Mouse (Mus musculus): ENCODE results near the gene Urm1. TPM values are rescaled to one million over a fixed set of nuclear protein-coding genes. Genes with fewer than 3 reads are reported as not detected.

Urm1 gene
- polyA plus RNA-seq, 1 experiment from 2014 or later = 23.8 TPM

DNA sequence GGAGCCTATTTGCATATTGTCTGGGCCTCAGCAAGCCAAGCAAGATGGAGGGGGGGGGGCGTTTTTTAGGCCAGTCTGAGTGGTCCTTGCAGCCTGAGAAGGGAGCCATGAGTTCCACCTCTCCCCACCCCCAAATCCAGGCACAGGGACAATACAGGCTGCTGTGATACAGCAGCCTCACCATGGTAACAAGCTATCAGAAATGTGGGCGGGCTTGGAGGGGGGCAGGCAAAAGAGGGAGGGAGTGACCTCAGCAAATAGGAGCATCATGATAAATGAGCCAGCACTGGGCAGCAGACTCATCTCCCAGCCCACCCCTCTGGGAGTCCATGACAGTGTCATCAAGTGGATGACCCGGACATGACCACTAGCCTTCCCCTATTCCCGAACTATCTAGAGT lies 19.6 kb downstream of the Urm1 start:
- no peak for ATAC-seq
- Histone ChIP-seq H3K9ac (no peak overlapping the region), H3K27me3 (replicated peaks) (peaks cover 16% of the 10 kb centered on the region), H3K27ac (no peak overlapping the region), H3K9me3 (no peaks in the 10 kb centered on the region), H3K4me2 (replicated peaks) (no peak overlapping the region), H3K36me3 (peaks cover 39% of the 10 kb centered on the region), H3K4me1 (replicated peaks) (no peaks in the 10 kb centered on the region), H3K4me3 (replicated peaks) (no peak overlapping the region)
- WGBS = 46% methylated on average over 4 of the region's 4 CpGs

DNA sequence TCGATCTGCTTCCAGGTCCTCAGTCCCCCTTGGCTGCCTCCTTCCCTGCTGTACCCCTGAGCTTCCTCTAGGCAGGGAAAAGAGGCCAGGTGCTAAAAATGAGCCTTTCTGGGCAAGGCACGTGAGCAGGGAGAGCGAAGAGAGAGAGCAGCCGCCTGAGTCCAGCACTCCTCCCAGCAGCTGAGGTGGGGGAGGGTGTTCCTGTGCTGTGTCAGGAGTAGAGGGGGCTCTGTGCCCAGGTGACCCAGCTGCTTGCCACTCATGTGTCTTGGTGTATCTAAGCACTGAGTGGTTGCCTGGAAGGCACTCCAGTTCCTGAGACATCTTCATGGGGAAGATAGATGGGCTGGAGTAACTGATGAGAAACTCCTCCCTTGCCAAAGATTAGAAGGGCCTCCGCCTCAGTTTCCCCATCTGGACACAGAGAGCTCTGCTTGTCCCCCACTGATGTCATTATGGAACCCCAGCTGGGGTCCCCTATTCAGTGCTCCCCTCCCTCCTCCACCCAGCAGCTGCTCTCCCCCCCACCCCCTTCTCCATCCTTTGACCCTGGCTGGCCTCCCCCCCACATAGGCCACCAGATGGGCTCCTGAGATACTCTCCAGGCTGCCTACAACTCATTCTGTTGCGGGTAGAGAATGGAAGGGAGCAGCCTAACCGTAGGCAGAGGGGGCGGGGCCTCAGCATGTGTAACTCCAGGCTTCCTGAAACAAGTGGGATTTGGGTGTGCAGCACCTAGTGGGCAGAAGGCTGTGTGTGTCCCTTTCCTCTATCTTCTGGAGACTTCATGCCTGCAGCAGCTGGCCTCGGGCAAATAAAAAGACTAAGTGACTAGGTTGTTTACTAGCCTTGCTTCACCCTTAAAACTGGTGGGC lies 23.6 kb downstream of the Urm1 start:
- no peak overlapping the region for H3K9ac ChIP-seq
- H3K4me1 ChIP-seq (replicated peaks) = peaks cover 10% of the 10 kb centered on the region
- no peak overlapping the region for H3K4me3 ChIP-seq (replicated peaks)
- no peak for ATAC-seq
- peaks cover 44% of the 10 kb centered on the region for H3K27me3 ChIP-seq (replicated peaks)
- 71% methylated on average over 9 of the region's 9 CpGs for WGBS
- peaks cover 31% of the 10 kb centered on the region for H3K36me3 ChIP-seq
- no peak overlapping the region for H3K4me2 ChIP-seq (replicated peaks)
- no peaks in the 10 kb centered on the region for H3K9me3 ChIP-seq
- H3K27ac ChIP-seq = no peak overlapping the region

DNA sequence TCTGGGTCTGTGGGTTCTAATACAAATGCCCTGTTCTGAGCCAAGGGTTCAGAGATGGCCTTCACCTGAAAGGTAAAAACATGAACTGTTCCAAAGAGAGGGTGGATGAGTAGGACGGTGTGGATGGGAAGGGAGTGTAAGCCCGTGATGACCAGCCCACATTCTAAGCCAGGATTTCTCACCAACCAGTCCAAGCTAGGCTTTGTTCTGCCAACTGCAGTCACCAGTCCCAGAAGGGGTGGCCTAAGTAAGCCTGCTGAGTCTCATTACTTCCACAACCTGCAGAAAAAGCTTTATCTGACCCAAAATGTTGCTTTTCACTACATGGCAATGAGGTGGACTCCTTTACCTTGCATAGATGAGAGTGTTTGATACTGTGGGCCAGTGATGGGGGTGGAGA lies 24.2 kb downstream of the Urm1 start:
- Histone ChIP-seq H3K27me3 (replicated peaks) (peaks cover 44% of the 10 kb centered on the region), H3K4me1 (replicated peaks) (peaks cover 10% of the 10 kb centered on the region), H3K9me3 (no peaks in the 10 kb centered on the region), H3K4me2 (replicated peaks) (no peak overlapping the region), H3K27ac (no peak overlapping the region), H3K9ac (no peak overlapping the region), H3K4me3 (replicated peaks) (no peak overlapping the region), H3K36me3 (peaks cover 28% of the 10 kb centered on the region)
- 94% methylated on average over 2 of the region's 2 CpGs for WGBS
- ATAC-seq = no peak

DNA sequence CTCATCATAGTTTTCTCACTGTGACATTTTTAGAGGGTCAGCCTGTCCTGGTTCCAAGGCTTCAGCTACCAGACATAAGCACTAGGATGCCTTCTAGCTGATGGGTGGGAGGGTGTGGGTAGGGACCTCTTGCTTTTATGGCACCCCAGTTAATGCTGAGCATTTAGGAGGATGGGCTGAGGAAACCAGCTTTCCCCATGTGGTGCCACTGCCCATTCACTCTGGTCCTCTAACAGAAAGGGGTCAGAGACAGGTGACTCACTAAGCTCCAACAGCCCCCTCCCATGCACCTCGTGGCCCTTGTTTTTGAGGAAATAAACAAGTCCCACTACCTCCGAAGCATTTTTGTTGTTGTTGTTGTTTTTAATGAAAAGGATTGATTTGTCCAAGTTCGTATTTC lies 24.8 kb downstream of the Urm1 start:
- peaks cover 44% of the 10 kb centered on the region for H3K27me3 ChIP-seq (replicated peaks)
- H3K9ac ChIP-seq = no peak overlapping the region
- no peak overlapping the region for H3K4me2 ChIP-seq (replicated peaks)
- 33% methylated on average over 3 of the region's 3 CpGs for WGBS
- peaks cover 28% of the 10 kb centered on the region for H3K36me3 ChIP-seq
- H3K4me3 ChIP-seq (replicated peaks) = no peak overlapping the region
- ATAC-seq = no peak
- H3K4me1 ChIP-seq (replicated peaks) = peaks cover 10% of the 10 kb centered on the region
- no peaks in the 10 kb centered on the region for H3K9me3 ChIP-seq
- no peak overlapping the region for H3K27ac ChIP-seq

DNA sequence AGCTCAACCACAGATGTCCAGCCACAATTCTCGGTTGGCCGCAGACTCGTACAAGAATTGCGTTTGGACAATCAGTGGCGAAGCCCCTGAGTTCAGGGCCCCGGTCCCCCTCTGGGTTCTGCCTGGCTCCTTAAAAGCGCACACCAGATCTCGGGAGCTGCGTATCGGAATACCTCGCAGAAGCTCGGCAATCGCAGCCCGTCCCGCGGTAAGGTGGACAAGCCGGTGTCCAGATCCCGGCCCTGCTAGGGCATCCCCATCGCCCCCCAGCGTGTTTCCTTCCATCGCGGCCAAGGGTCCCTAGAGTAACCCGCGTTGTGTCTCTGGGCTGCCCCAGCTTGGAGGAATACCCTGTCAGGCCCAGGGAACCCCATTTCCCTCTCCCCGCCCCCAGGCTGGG lies 25.8 kb downstream of the Urm1 start:
- Histone ChIP-seq H3K4me1 (replicated peaks) (peaks cover 10% of the 10 kb centered on the region), H3K9ac (peak overlapping the region; percentile 34; the same call in 1 of the 2 replicates), H3K36me3 (peaks cover 27% of the 10 kb centered on the region), H3K27me3 (replicated peaks) (peaks cover 44% of the 10 kb centered on the region), H3K4me2 (replicated peaks) (peak overlapping the region; percentile 58), H3K9me3 (no peaks in the 10 kb centered on the region), H3K27ac (no peak overlapping the region), H3K4me3 (replicated peaks) (peak overlapping the region; percentile 20)
- ATAC-seq = 0 out of 2 replicates have a peak, but pooled peaks have one; percentile 5
- 26% methylated on average over 25 of the region's 25 CpGs for WGBS

DNA sequence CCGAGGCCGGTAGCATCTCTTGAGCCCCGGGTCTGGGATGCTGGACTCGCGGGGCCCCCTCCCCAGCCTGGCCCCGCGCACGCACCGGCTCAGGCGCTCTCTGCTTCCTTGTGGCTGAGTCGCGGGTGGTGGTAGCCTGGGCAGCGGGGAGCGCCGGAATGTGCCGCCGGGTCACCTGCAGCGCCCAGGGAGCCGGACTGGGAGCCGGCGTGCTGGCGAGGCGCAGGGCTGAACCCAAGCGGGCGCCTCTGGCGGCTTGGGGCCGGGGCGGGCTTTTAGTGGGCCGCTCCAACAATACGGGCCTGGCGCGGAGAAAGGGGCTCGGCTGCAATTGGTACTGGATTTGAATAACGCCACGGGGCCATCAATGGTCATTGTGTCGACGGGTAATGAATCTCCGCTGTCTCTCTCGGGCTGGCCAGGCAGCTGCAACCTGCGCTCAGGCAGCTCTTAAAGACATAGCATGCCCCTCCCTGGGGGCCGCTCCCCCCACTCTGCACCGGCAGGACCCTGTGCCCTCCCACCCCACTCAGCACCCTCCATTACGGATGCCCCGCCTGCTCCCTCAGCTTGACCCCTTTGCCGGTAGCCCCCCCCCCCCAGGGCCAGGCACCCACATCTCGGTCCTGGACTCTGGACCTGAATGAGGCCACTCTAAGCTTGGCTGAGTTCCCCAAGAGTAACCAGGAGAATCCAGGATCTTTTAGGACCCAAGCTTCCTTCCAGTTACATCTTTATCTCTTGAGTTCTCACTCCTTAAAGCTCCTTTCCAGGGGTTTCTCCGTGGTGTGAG lies 26.4 kb downstream of the Urm1 start:
- ATAC-seq = peak; percentile 52
- Histone ChIP-seq H3K9ac (peak overlapping the region; percentile 34), H3K4me3 (replicated peaks) (peak overlapping the region; percentile 20), H3K4me1 (replicated peaks) (peaks cover 10% of the 10 kb centered on the region), H3K4me2 (replicated peaks) (peak overlapping the region; percentile 58), H3K9me3 (no peaks in the 10 kb centered on the region), H3K27ac (no peak overlapping the region), H3K36me3 (peaks cover 21% of the 10 kb centered on the region), H3K27me3 (replicated peaks) (peaks cover 44% of the 10 kb centered on the region)
- 12% methylated on average over 47 of the region's 47 CpGs for WGBS

DNA sequence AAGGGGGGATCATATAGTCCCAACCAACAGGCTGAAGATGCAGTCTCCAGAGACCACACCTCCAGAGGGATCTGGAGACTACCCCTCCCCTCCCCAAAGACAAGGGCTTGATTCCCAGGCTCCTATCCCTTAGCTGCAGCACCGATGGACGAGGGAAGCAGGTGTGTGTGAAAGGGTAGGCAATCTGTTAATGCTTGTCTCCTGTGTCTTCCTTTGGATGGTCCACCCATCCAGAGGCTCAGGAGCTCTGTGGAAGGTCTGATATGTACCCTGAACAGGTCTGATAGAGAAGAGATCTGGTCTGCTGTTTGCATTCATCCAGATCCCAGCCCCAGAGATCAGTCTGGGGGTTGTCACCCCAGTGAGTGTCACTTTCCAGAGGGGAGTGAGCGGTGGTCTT lies 27.0 kb downstream of the Urm1 start:
- Histone ChIP-seq H3K9me3 (no peaks in the 10 kb centered on the region), H3K4me3 (replicated peaks) (no peak overlapping the region), H3K27me3 (replicated peaks) (peaks cover 44% of the 10 kb centered on the region), H3K9ac (no peak overlapping the region), H3K27ac (no peak overlapping the region), H3K36me3 (peaks cover 18% of the 10 kb centered on the region), H3K4me2 (replicated peaks) (no peak overlapping the region), H3K4me1 (replicated peaks) (peaks cover 10% of the 10 kb centered on the region)
- ATAC-seq = no peak
- 63% methylated on average over 3 of the region's 3 CpGs for WGBS

DNA sequence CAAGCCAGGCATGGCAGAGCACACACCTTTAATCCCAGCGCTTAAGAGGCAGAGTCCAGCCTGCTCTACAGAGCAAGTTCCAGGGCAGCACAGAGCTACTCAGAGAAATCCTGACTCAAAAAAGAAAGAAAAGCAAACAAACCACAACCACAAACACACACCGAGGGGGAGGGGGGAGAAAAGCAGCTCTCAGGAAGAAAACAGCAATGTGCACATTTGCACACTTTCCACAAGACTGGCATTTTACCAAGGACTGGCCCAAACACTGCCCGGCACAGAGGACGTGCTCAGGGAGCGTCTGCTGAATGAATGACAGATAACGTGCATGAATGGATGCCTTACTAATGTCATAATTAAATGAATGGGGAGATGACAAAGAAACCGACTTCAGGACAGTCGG lies 29.2 kb downstream of the Urm1 start:
- 73% methylated on average over 8 of the region's 8 CpGs for WGBS
- no peak overlapping the region for H3K4me3 ChIP-seq (replicated peaks)
- H3K9me3 ChIP-seq = no peaks in the 10 kb centered on the region
- H3K36me3 ChIP-seq = peaks cover 7% of the 10 kb centered on the region; the same call in 1 of the 2 replicates
- peaks cover 33% of the 10 kb centered on the region for H3K27me3 ChIP-seq (replicated peaks)
- H3K27ac ChIP-seq = no peak overlapping the region
- ATAC-seq = no peak
- H3K4me2 ChIP-seq (replicated peaks) = no peak overlapping the region
- H3K4me1 ChIP-seq (replicated peaks) = peaks cover 10% of the 10 kb centered on the region
- H3K9ac ChIP-seq = no peak overlapping the region

DNA sequence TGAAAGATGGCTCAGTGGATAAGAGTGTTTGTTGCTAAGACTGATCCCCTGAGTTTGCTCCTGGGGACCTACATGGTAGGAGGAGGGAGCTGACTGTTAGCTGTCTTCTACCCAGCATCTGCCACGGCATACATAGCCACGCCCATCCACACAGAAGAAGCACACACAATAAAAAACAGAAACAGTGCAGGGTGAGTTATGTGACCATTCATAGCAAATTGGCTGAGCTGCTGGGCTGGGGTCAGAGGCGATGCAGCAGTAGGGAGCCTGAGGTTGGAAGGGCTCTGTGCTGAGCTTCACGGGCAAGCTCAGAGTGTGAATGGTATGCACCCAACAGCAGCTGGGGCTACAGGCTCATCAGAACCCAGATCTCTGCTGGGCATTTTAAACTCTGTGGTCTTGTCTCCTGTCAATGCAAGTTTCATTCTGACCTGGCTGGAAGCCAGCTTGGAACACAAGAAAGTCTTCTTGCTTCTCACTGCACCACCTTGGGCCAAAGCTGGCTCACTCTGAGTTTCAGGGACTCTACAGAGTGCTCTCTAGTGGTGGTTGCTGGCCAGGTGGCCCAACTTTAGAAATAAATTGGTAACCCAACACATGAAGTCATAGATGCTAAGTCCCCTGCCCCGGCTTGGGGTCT lies 30.1 kb downstream of the Urm1 start:
- Histone ChIP-seq H3K4me2 (replicated peaks) (no peak overlapping the region), H3K36me3 (peaks cover 3% of the 10 kb centered on the region; the same call in 1 of the 2 replicates), H3K4me3 (replicated peaks) (no peak overlapping the region), H3K27me3 (replicated peaks) (peaks cover 23% of the 10 kb centered on the region), H3K9ac (no peak overlapping the region), H3K4me1 (replicated peaks) (peaks cover 10% of the 10 kb centered on the region), H3K9me3 (no peaks in the 10 kb centered on the region), H3K27ac (no peak overlapping the region)
- 43% methylated on average over 5 of the region's 5 CpGs for WGBS
- no peak for ATAC-seq

DNA sequence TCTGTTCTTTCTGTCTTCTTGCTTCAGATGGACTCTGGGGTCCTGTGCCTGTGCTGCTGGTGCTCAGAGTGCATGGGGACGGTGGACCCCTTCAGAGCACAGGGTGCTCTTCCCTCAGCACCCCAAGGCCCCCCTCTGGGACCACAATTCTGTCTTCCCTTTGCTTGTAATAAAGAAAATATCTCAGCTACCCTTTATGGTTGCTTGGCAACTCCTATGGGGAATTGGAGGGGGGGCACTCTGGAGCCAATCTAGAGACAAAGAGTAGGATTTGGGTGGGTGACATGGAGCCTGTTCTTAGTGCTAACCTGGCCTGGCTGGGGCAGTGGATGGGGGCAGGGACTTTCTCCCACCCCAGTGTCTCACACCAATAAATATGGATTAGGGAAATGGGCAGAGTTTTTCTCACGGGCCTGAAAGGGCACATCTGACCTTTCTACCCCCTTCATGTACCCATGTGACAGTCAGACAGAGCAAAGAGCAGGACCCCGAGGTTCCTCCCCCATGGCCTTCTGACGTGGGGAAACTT lies 33.1 kb downstream of the Urm1 start:
- Histone ChIP-seq H3K9me3 (no peaks in the 10 kb centered on the region), H3K27ac (no peak overlapping the region), H3K4me1 (replicated peaks) (no peaks in the 10 kb centered on the region), H3K9ac (no peak overlapping the region), H3K36me3 (no peaks in the 10 kb centered on the region), H3K27me3 (replicated peaks) (peaks cover 6% of the 10 kb centered on the region; the same call in 1 of the 2 replicates), H3K4me3 (replicated peaks) (no peak overlapping the region), H3K4me2 (replicated peaks) (no peak overlapping the region)
- no peak for ATAC-seq
- 59% methylated on average over 4 of the region's 4 CpGs for WGBS

DNA sequence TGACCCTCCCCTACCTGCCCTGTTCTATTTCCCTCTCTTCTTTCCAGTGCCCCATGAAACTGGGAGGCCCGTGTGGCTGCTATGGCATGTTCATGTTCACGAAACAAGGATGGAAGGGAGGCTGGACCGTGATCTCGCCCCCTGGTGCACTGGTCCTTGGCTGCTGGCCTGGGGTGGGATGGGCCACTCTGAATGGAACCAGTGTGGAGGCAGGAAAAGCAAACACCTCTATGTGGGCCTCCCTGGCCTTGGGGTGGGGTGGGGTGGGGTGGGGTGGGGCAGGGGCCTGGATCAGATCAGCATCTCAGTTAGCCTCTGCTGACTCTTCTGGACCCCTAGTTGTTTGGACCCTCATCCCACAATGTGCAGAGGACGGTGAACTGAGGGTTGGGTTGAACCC lies 33.9 kb downstream of the Urm1 start:
- no peak for ATAC-seq
- no peaks in the 10 kb centered on the region for H3K36me3 ChIP-seq
- no peak overlapping the region for H3K4me2 ChIP-seq (replicated peaks)
- no peaks in the 10 kb centered on the region for H3K9me3 ChIP-seq
- H3K9ac ChIP-seq = no peak overlapping the region
- no peak overlapping the region for H3K4me3 ChIP-seq (replicated peaks)
- H3K27ac ChIP-seq = no peak overlapping the region
- H3K4me1 ChIP-seq (replicated peaks) = no peaks in the 10 kb centered on the region
- H3K27me3 ChIP-seq (replicated peaks) = peaks cover 6% of the 10 kb centered on the region; the same call in 1 of the 2 replicates
- WGBS = 60% methylated on average over 5 of the region's 5 CpGs
